26 mouse cellular contexts compared by ENCODE assay signal in genomic region chr3:100563565-100563964, GRCm38 (mm10).
DNase-seq lines count a peak whose midpoint lies in the region; TF ChIP-seq lines count a peak whose summit lies in the region.
"Had no signal": no experiment of that assay in that cellular context is flagged by ENCODE, and none has a peak within 500 bp of the region (broad histone marks: within the 10 kb centered on the region; RNA-seq: fewer than 3 reads in every experiment).

No protein-coding gene starts in this region.

- H3K4me2 ChIP-seq in CH12.LX (ENCODE audit: insufficient read depth, low read depth, poor library complexity, severe bottlenecking), result no peak overlapping the region
- H3K4me2 ChIP-seq: embryonic facial prominence, embryonic 12.5 days; embryonic facial prominence, embryonic 15.5 days; heart, embryonic 13.5 days; hindbrain, embryonic 15.5 days; intestine, embryonic 15.5 days had no signal

- no peaks in the 10 kb centered on the region for H3K79me2 ChIP-seq in CH12.LX (replicated peaks; ENCODE audit: control insufficient read depth, extremely low read depth, insufficient read depth, poor library complexity, severe bottlenecking)

- peaks cover 28 to 40% of the 10 kb centered on the region in 2 experiments for H3K36me3 ChIP-seq in CH12.LX (replicated peaks in 1 of 2; ENCODE audit: control insufficient read depth in 1 of 2, insufficient read depth in 1 of 2, low read length in 1 of 2)
- H3K36me3 ChIP-seq: intestine, embryonic 15.5 days had no signal

- intact Hi-C loops in gastrocnemius, adult 2 months (cut with DNase I), result loop anchor here (5.0 to 10.0 kb wide), 2 partner anchors 76 to 121 kb away; partner anchors contain the start of genes Man1a2 and Tent5c
- intact Hi-C loops in left cerebral cortex, adult 2 months (cut with DNase I), result loop anchor here (2.0 kb wide), 1 partner anchor 205 kb away; no protein-coding TSS in a partner anchor

- peaks cover 0 to 13% of the 10 kb centered on the region in 2 experiments; a peak in 1 of 4 replicates for H3K4me1 ChIP-seq in CH12.LX (ENCODE audit: control insufficient read depth in 1 of 2, insufficient read depth in 2 of 2)
- H3K4me1 ChIP-seq: embryonic facial prominence, embryonic 12.5 days; embryonic facial prominence, embryonic 15.5 days; heart, embryonic 10.5 days; hindbrain, embryonic 15.5 days; intestine, embryonic 15.5 days had no signal

- H3K9ac ChIP-seq in CH12.LX (ENCODE audit: insufficient read depth, low read depth), result no peak overlapping the region
- H3K9ac ChIP-seq: embryonic facial prominence, embryonic 12.5 days; embryonic facial prominence, embryonic 15.5 days; forebrain, postnatal 0 days; heart, embryonic 13.5 days; hindbrain, embryonic 15.5 days; intestine, embryonic 15.5 days had no signal

- H3K4me3 ChIP-seq in gastrocnemius, adult 2 months, result no peak overlapping the region
- H3K4me3 ChIP-seq in layer of hippocampus, adult 2 months, result no peak overlapping the region
- H3K4me3 ChIP-seq in CH12.LX (replicated peaks in 1 of 3; ENCODE audit: low read depth in 2 of 3, low read length in 2 of 3, poor library complexity in 1 of 3), result no peak overlapping the region
- H3K4me3 ChIP-seq in left cerebral cortex, adult 2 months, result no peak overlapping the region
- H3K4me3 ChIP-seq: embryonic facial prominence, embryonic 12.5 days; embryonic facial prominence, embryonic 15.5 days; heart, embryonic 10.5 days; heart, embryonic 13.5 days; hindbrain, embryonic 15.5 days; intestine, embryonic 15.5 days had no signal

- no peak for TF ChIP-seq POLR2A in CH12.LX (IDR thresholded peaks at IDR 0.05; ENCODE audit: low read depth, low read length)

- H3K9me3 ChIP-seq in CH12.LX (replicated peaks; ENCODE audit: low read length), result no peaks in the 10 kb centered on the region
- H3K9me3 ChIP-seq: embryonic facial prominence, embryonic 12.5 days; embryonic facial prominence, embryonic 15.5 days; heart, embryonic 10.5 days; heart, embryonic 13.5 days; hindbrain, embryonic 15.5 days; intestine, embryonic 15.5 days had no signal

- dilution Hi-C loops in CH12.LX (cut with MboI; ENCODE audit: extremely low pct_ligation_motif_present, extremely low pct_unique_long_range_greater_than_20kb, low sequenced_read_pairs), result no loop called here

- no peak for TF ChIP-seq CTCF in gastrocnemius, adult 2 months (IDR thresholded peaks at IDR 0.05)
- TF ChIP-seq CTCF in layer of hippocampus, adult 2 months (conservative IDR thresholded peaks at IDR 0.05), result no peak
- TF ChIP-seq CTCF in CH12.LX (conservative IDR thresholded peaks at IDR 0.05 in 1 of 2, IDR thresholded peaks at IDR 0.05 in 1 of 2; ENCODE audit: low read depth in 2 of 2, low read length in 2 of 2), result no peak
- no peak for TF ChIP-seq CTCF in left cerebral cortex, adult 2 months (IDR thresholded peaks at IDR 0.05)

- TF ChIP-seq RAD21 in CH12.LX (IDR thresholded peaks at IDR 0.05; ENCODE audit: low read depth, low read length), result no peak

- in situ Hi-C loops in CH12.LX (cut with MboI; ENCODE audit: low pct_ligation_motif_present, low pct_unique_long_range_greater_than_20kb, low sequenced_read_pairs), result no loop called here

- TF ChIP-seq EP300 in CH12.LX (IDR thresholded peaks at IDR 0.05; ENCODE audit: low read length), result no peak

- no peak for DNase-seq in gastrocnemius, adult 2 months
- DNase-seq in gastrocnemius, postnatal 25 days, result no peak
- no peak for DNase-seq in layer of hippocampus, adult 2 months (ENCODE audit: low spot score in 2 of 2)
- no peak for DNase-seq in layer of hippocampus, postnatal 25 days (ENCODE audit: extremely low spot score in 1 of 2, low spot score in 1 of 2)
- DNase-seq in CH12.LX (ENCODE audit: extremely low read depth), result peak; percentile 21
- peak; percentile 14 for DNase-seq in induced T-regulatory cell, adult 2 months (ENCODE audit: low read depth)
- DNase-seq in left cerebral cortex, adult 2 months (ENCODE audit: extremely low spot score in 1 of 2, low spot score in 2 of 2), result no peak
- DNase-seq in kidney, adult 18-20 months, result no peak
- DNase-seq: adrenal gland, postnatal 10 days; adrenal gland, postnatal 36 days; cerebellum, adult 11 months; cerebellum, adult 2 months; cerebellum, adult 9-11 months; cerebellum, postnatal 25 days; forebrain, postnatal 0 days; gastrocnemius, postnatal 14 days; heart, postnatal 10 days; heart, postnatal 4 days; kidney, adult 11 months had no signal

- H3K27ac ChIP-seq in gastrocnemius, adult 2 months, result peak overlapping the region; percentile 64
- peak overlapping the region; percentile 36; the same call in 1 of the 2 replicates for H3K27ac ChIP-seq in layer of hippocampus, adult 2 months
- no peak overlapping the region for H3K27ac ChIP-seq in CH12.LX (ENCODE audit: insufficient read depth, low read depth)
- H3K27ac ChIP-seq in left cerebral cortex, adult 2 months, result no peak overlapping the region
- H3K27ac ChIP-seq: embryonic facial prominence, embryonic 12.5 days; embryonic facial prominence, embryonic 15.5 days; heart, embryonic 10.5 days; heart, embryonic 13.5 days; hindbrain, embryonic 15.5 days; intestine, embryonic 15.5 days had no signal

- no peaks in the 10 kb centered on the region for H3K27me3 ChIP-seq in CH12.LX (replicated peaks)
- H3K27me3 ChIP-seq: embryonic facial prominence, embryonic 12.5 days; embryonic facial prominence, embryonic 15.5 days; heart, embryonic 13.5 days; hindbrain, embryonic 15.5 days; intestine, embryonic 15.5 days; Patski had no signal

TF ChIP-seq in CH12.LX, 34 proteins besides CTCF, POLR2A, EP300 and RAD21:
- TF ChIP-seq MEF2A (IDR thresholded peaks at IDR 0.05; ENCODE audit: borderline replicate concordance, low read depth, low read length), result 0 out of 2 replicates have a peak, but pooled peaks have one; percentile 25
- no peak for TF ChIP-seq ZC3H11A (IDR thresholded peaks at IDR 0.05; ENCODE audit: low read depth, low read length)
- TF ChIP-seq ZNF384 (IDR thresholded peaks at IDR 0.05; ENCODE audit: low read depth, low read length), result peak; percentile 56

Comparison
In these comparisons a context has a peak if more than half of its experiments do, and no peak if none do; other contexts are left out.
1. DNase-seq: peak in CH12.LX (single experiment) and induced T-regulatory cell, adult 2 months (single experiment); none in gastrocnemius, adult 2 months (single experiment), gastrocnemius, postnatal 25 days (single experiment), layer of hippocampus, adult 2 months (0 of 2), layer of hippocampus, postnatal 25 days (0 of 2), left cerebral cortex, adult 2 months (0 of 2) and kidney, adult 18-20 months (single experiment).
2. H3K27ac ChIP-seq: peak in gastrocnemius, adult 2 months (single experiment) and layer of hippocampus, adult 2 months (single experiment); none in CH12.LX (single experiment) and left cerebral cortex, adult 2 months (single experiment).